Mouse (Mus musculus) liver, embryonic 11.5 days (tissue): ENCODE measurements around the gene Gtf2h4. TPM values are rescaled to one million over a fixed set of nuclear protein-coding genes. Genes with fewer than 3 reads are reported as not detected.

ENCODE experiments used
- ATAC-seq: fragments of 200-750 bp; cut with Nextera tagmentation; replicated peaks from 2 replicates; pipeline ENCODE4 v1.8.0; 2017; ENCODE audit warnings: moderate number of reproducible peaks, mild to moderate bottlenecking, moderate TSS enrichment, moderate library complexity; ENCODE audit not compliant: low FRiP score
- DNase-seq: peaks from one replicate; pipeline ENCODE4 v3.0.0-alpha.2; 2017; ENCODE audit warnings: low spot score
- H3K27ac ChIP-seq: fragments of 300-500 bp; sonication (generic); 2 replicates; pipeline ENCODE4 v1.5.1; 2014; ENCODE audit warnings: mild to moderate bottlenecking, low read depth, low read length, control low read depth
- H3K27me3 ChIP-seq: fragments of 300-500 bp; sonication (generic); replicated peaks from 2 replicates; pipeline ENCODE4 v1.6.1; 2014; ENCODE audit warnings: low read length, mixed read lengths; ENCODE audit not compliant: control insufficient read depth, insufficient read depth
- H3K36me3 ChIP-seq: fragments of 300-500 bp; sonication (generic); 2 replicates; pipeline ENCODE4 v1.6.1; 2014; ENCODE audit warnings: mild to moderate bottlenecking, low read length, moderate library complexity, mixed read lengths; ENCODE audit not compliant: control insufficient read depth, insufficient read depth
- H3K4me1 ChIP-seq: fragments of 300-500 bp; sonication (generic); replicated peaks from 2 replicates; pipeline ENCODE4 v1.6.1; 2014; ENCODE audit warnings: low read length, mixed read lengths; ENCODE audit not compliant: control insufficient read depth, insufficient read depth
- H3K4me2 ChIP-seq: fragments of 300-500 bp; sonication (generic); 2 replicates; pipeline ENCODE4 v1.6.1; 2014; ENCODE audit warnings: mild to moderate bottlenecking, control low read depth, moderate library complexity
- H3K4me3 ChIP-seq: fragments of 300-500 bp; sonication (generic); 2 replicates; pipeline ENCODE4 v1.5.1; 2014; ENCODE audit warnings: low read depth, low read length, control low read depth
- H3K9ac ChIP-seq: fragments of 300-500 bp; sonication (generic); 2 replicates; pipeline ENCODE4 v1.6.1; 2014; ENCODE audit warnings: low read depth, low read length, control low read depth
- H3K9me3 ChIP-seq: fragments of 300-500 bp; sonication (generic); 2 replicates; pipeline ENCODE4 v1.6.1; 2016; ENCODE audit warnings: low read length, inconsistent platforms, mixed read lengths; ENCODE audit not compliant: control insufficient read depth
- WGBS: fragments of 180-500 bp; shearing (Covaris S2); extraction: QIAGEN DNeasy Blood & Tissue Kit; methylation state at CpG from one replicate; pipeline ENCODE4 v1.1.7; 2014; 5-methylcytosine and 5-hydroxymethylcytosine counted together
- polyA plus RNA-seq: library from polyadenylated mRNA; unstranded; fragments of >200 nt; fragmentation: Nextera tagmentation; extraction: Ambion mirVana; gene quantifications from 2 replicates; pipeline ENCODE4 v1.2.1, GENCODE M21; 2014

Gtf2h4 gene
- polyA plus RNA-seq, 1 experiment from 2014 or later, result 55.3 TPM

- no peaks in the 10 kb centered on the region for H3K9me3 ChIP-seq
- no peak overlapping the region for H3K4me3 ChIP-seq
- no peak overlapping the region for H3K9ac ChIP-seq
- H3K4me2 ChIP-seq, result peak overlapping the region; percentile 39
- WGBS, result 63% methylated on average over 6 of the region's 6 CpGs
- H3K36me3 ChIP-seq, result no peaks in the 10 kb centered on the region
- no peak for ATAC-seq
- H3K27me3 ChIP-seq, result peaks cover 11% of the 10 kb centered on the region
- H3K4me1 ChIP-seq, result no peaks in the 10 kb centered on the region
- no peak overlapping the region for H3K27ac ChIP-seq
- no peak for DNase-seq
Measured at GRCm38 (mm10) chr17:35639352-35639751, 34.2 kb downstream of the Gtf2h4 start.

DNA sequence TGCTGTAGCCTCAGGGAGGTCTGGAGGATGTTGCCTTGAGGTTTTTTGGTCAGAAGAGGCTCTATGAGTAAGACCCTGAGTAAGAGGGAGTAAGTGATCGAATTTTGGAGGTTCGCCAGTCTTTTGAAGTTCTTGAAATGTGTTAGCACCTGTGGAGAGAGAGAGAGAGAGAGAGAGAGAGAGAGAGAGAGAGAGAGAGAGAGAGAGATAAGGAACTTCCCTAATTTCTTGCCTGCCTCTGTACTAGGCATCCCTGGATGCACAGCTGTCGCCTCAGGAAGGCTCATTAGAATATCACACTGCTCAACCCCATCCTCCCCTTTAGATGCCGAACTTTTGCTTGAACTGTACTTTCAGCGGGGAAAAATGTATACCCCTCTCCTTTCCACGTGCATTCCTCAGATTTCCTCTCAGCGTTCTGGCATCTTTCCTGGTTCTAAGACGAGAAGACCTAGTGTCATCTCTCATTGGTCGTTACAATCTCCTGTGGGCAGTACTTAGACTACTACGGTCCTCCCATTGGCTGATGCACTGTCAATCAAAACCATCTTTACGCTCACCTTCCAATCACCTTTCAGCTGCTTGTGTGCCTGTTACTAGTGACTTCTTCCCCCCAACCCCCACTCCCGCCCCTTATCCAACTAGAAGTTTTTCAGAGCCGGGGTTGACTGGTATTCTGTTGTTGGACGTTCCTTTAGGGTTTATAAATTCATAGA, 34.9 kb downstream of the Gtf2h4 start:
- ATAC-seq (peak; percentile 75), DNase-seq (no peak)
- 19% methylated on average over 14 of the region's 14 CpGs for WGBS
- H3K9ac ChIP-seq, result no peak overlapping the region
- H3K4me2 ChIP-seq, result peak overlapping the region; percentile 39
- peaks cover 6% of the 10 kb centered on the region for H3K27me3 ChIP-seq
- no peak overlapping the region for H3K27ac ChIP-seq
- no peak overlapping the region for H3K4me3 ChIP-seq
- no peaks in the 10 kb centered on the region for H3K4me1 ChIP-seq
- H3K9me3 ChIP-seq, result no peaks in the 10 kb centered on the region
- no peaks in the 10 kb centered on the region for H3K36me3 ChIP-seq

DNA sequence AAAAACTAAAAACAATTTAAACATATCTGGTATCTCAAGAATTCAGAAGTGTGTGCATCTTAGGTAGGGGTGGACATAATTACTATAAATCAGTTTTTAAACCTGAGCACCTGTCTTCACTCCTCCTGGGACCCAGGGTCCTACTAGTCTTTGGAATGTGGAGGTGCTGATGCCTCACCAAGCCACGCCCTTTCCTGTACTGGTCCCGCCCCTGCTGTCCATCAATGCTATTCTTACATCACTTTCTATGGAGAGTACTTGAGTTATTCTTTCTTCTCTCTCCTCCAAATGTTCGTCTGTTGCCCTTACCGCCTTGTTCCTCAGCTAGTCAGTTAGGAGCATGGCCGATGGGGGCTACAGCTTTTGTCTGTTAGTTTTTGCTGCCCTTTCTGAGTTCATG, 37.2 kb downstream of the Gtf2h4 start:
- WGBS, result 32% methylated on average over 5 of the region's 5 CpGs
- H3K27ac ChIP-seq, result no peak overlapping the region
- no peak overlapping the region for H3K9ac ChIP-seq
- H3K4me3 ChIP-seq, result no peak overlapping the region
- ATAC-seq (no peak), DNase-seq (no peak)
- no peaks in the 10 kb centered on the region for H3K36me3 ChIP-seq
- H3K4me1 ChIP-seq, result no peaks in the 10 kb centered on the region
- peaks cover 6% of the 10 kb centered on the region for H3K27me3 ChIP-seq
- no peak overlapping the region for H3K4me2 ChIP-seq
- no peaks in the 10 kb centered on the region for H3K9me3 ChIP-seq

DNA sequence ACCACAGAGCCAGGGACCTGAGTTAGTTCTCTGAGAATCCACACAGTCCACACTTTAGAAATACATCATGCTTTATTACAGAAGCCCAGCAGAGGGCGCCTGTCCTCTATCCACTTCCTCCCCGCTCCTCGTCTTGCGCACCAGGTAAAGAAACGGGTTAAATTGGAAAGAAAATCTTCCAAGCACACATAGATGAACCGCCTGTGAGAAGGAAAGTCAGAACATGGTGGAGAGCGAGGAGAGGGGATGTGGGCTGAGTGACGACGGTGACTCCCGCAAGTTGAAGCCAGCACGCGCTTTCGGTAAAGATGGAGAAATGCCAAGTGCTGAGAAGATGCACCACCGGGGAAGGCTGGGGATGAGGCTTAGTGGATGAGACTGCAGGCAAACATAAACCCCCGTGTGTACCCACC, 37.8 kb downstream of the Gtf2h4 start:
- Histone ChIP-seq H3K9me3 (no peaks in the 10 kb centered on the region), H3K27me3 (peaks cover 6% of the 10 kb centered on the region), H3K4me2 (peak overlapping the region; percentile 65), H3K36me3 (no peaks in the 10 kb centered on the region), H3K4me3 (peak overlapping the region; percentile 34), H3K27ac (no peak overlapping the region), H3K9ac (no peak overlapping the region), H3K4me1 (no peaks in the 10 kb centered on the region)
- peak; percentile 49 for DNase-seq
- WGBS, result 6% methylated on average over 15 of the region's 15 CpGs
- 0 out of 2 replicates have a peak, but pooled peaks have one; percentile 47 for ATAC-seq

DNA sequence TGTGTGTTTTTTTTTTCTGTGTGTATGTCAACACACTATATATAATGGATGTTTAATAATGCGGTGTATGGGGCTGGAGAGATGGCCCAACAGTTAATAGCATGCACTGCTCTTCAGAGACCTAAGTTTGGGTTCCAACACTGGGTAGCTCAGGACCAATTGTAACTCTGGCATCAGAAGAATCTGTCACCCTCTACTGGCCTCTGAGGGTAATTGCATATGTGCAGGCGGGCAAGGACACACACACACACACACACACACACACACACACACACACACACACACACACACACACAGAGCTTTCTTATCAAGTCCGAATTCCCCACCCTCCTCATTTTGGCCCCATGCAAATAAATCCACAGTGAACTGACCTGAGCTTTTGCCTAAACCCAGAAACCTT, 38.3 kb downstream of the Gtf2h4 start:
- H3K27ac ChIP-seq, result no peak overlapping the region
- H3K4me2 ChIP-seq, result no peak overlapping the region
- no peak overlapping the region for H3K4me3 ChIP-seq
- peaks cover 6% of the 10 kb centered on the region for H3K27me3 ChIP-seq
- DNase-seq (no peak), ATAC-seq (no peak)
- H3K4me1 ChIP-seq, result no peaks in the 10 kb centered on the region
- H3K9ac ChIP-seq, result no peak overlapping the region
- no peaks in the 10 kb centered on the region for H3K9me3 ChIP-seq
- 83% methylated on average over 3 of the region's 3 CpGs for WGBS
- no peaks in the 10 kb centered on the region for H3K36me3 ChIP-seq

DNA sequence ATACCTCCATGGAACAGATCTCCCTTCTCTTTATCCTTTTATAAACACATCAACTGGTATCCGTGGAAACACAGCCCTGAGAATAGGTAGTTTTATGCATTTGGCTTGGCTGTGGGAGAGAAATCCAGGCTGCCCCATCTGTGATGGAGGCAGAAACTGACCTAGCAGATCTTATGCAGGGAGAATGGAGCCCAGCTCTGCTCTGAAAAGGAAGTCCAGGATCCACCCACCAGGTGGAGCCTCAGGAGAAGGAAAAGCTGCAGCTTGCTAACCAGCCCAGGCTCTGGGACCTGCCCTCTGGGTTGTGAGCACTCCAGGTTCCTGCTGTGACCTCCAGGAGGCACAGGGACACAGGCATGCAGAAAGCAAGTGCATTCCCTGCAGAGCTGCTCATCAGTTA, 39.5 kb downstream of the Gtf2h4 start:
- Histone ChIP-seq H3K4me3 (no peak overlapping the region), H3K27ac (no peak overlapping the region), H3K36me3 (no peaks in the 10 kb centered on the region), H3K4me1 (no peaks in the 10 kb centered on the region), H3K9me3 (no peaks in the 10 kb centered on the region), H3K27me3 (peaks cover 6% of the 10 kb centered on the region), H3K4me2 (no peak overlapping the region), H3K9ac (no peak overlapping the region)
- ATAC-seq, result no peak
- no peak for DNase-seq
- 15% methylated on average over 1 of the region's 1 CpGs for WGBS

- WGBS, result 74% methylated on average over 7 of the region's 7 CpGs
- Histone ChIP-seq H3K27me3 (no peaks in the 10 kb centered on the region; the same call in 1 of the 2 replicates), H3K9me3 (no peaks in the 10 kb centered on the region), H3K9ac (no peak within 1 kb of the TSS), H3K27ac (no peak within 1 kb of the TSS), H3K36me3 (no peaks in the 10 kb centered on the region), H3K4me3 (no peak within 1 kb of the TSS), H3K4me2 (no peak within 1 kb of the TSS), H3K4me1 (no peaks in the 10 kb centered on the region)
- no peak for DNase-seq
- no peak for ATAC-seq
Measured at GRCm38 (mm10) chr17:35626537-35626936, 47.0 kb downstream of the Gtf2h4 start, which contains the start of gene Gm9573. Gm9573 (minus strand) TSS chr17:35626637.

Other genes starting within 250 kb of the Gtf2h4 start
- 15.2 and 16.4 TPM in 2 replicates for gene H2-Q6, start 248.9 kb downstream of the Gtf2h4 start, polyA plus RNA-seq
- gene H2-Q7, start 234.6 kb downstream of the Gtf2h4 start, polyA plus RNA-seq, result 29.9 and 30.8 TPM in 2 replicates
- 72.3 and 73.7 TPM in 2 replicates for gene H2-Q10, start 203.7 kb downstream of the Gtf2h4 start, polyA plus RNA-seq
- gene Pou5f1, start 167.7 kb downstream of the Gtf2h4 start, polyA plus RNA-seq, result not detected in 2 replicates
- 37.3 and 41.2 TPM in 2 replicates for gene Tcf19, start 156.9 kb downstream of the Gtf2h4 start, polyA plus RNA-seq
- 13.4 and 14.2 TPM in 2 replicates for gene Cchcr1, start 156.6 kb downstream of the Gtf2h4 start, polyA plus RNA-seq
- gene Psors1c2, start 140.5 kb downstream of the Gtf2h4 start, polyA plus RNA-seq, result 0.69 TPM in 1 of 2 replicates, not detected in the other
- 0.17 TPM in 1 of 2 replicates, not detected in the other for gene Cdsn, start 121.6 kb downstream of the Gtf2h4 start, polyA plus RNA-seq
- not detected in 2 replicates for gene 2300002M23Rik, start 106.3 kb downstream of the Gtf2h4 start, polyA plus RNA-seq
- 0.32 TPM in 1 of 2 replicates, not detected in the other for gene Sfta2, start 72.2 kb downstream of the Gtf2h4 start, polyA plus RNA-seq
- not detected in 2 replicates for gene Gm9573, start 47.1 kb downstream of the Gtf2h4 start, polyA plus RNA-seq
- 0.09 and 0.18 TPM in 2 replicates for gene Mucl3, start 30.0 kb downstream of the Gtf2h4 start, polyA plus RNA-seq
- 18.8 and 20.6 TPM in 2 replicates for gene Vars2, start 6.1 kb downstream of the Gtf2h4 start, polyA plus RNA-seq
- 13.2 and 15.9 TPM in 2 replicates for gene Ddr1, start 30.9 kb upstream of the Gtf2h4 start, polyA plus RNA-seq
- 9.4 and 9.9 TPM in 2 replicates for gene Ier3, start 147.9 kb upstream of the Gtf2h4 start, polyA plus RNA-seq
- 59.3 and 67.8 TPM in 2 replicates for gene Flot1, start 149.5 kb upstream of the Gtf2h4 start, polyA plus RNA-seq
- 843 and 854 TPM in 2 replicates for gene Tubb5, start 164.6 kb upstream of the Gtf2h4 start, polyA plus RNA-seq
- gene Mdc1, start 167.8 kb upstream of the Gtf2h4 start, polyA plus RNA-seq, result 19.6 and 23.3 TPM in 2 replicates
- 40.9 and 45.4 TPM in 2 replicates for gene Nrm, start 187.6 kb upstream of the Gtf2h4 start, polyA plus RNA-seq
- 22.0 and 23.1 TPM in 2 replicates for gene Ppp1r18, start 191.9 kb upstream of the Gtf2h4 start, polyA plus RNA-seq
- 69.1 and 70.4 TPM in 2 replicates for gene Dhx16, start 206.1 kb upstream of the Gtf2h4 start, polyA plus RNA-seq
- gene 2310061I04Rik, start 223.7 kb upstream of the Gtf2h4 start, polyA plus RNA-seq, result 33.7 and 34.0 TPM in 2 replicates
- gene Atat1, start 236.3 kb upstream of the Gtf2h4 start, polyA plus RNA-seq, result 39.5 and 40.0 TPM in 2 replicates
- gene Mrps18b, start 242.7 kb upstream of the Gtf2h4 start, polyA plus RNA-seq, result 167 and 172 TPM in 2 replicates
- 35.4 and 39.7 TPM in 2 replicates for gene Ppp1r10, start 242.7 kb upstream of the Gtf2h4 start, polyA plus RNA-seq